In the genomic region with DNA sequence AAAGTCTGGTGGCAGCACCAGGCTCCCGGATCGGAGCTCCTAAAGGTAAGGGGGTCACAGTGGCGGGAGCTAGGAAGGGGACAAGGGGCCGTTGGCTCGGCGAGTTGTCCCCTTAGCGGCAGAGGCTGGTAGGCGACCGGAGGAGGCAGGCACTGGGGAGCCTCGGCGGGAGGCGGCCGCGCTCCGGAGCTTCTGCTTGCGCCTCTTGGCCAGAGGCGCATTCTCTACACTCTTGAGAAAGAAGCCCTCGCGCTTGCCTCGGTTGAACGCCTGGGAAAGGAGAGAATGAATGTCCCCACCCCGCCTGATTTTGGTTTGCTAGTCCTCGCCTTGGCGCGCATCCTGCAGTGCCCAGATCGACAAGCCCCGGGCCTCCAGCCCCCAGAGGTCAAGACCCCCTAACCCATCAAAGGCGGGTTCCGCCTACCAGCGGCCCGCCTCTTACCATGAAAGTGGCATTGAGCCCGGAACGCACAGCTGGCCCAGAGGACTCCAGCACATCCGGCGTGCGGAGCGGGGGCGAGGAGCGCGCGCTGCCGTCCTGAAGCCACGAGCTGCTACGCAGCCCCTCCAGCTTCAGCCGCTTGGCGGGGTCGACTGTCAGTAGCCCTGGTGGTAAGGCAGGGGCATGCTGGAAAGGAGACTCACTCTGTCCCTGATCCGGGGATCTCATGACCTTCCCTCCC, we compare ENCODE assay signal across 8 mouse cellular contexts. TPM values are rescaled to one million over a fixed set of nuclear protein-coding genes. Genes with fewer than 3 reads are reported as not detected.
DNase-seq lines count a peak whose midpoint lies in the region; ATAC-seq and TF ChIP-seq lines count a peak whose summit lies in the region.

No protein-coding gene starts in this region.

- DNase-seq in liver, postnatal 0 days, result no peak
- peak; percentile 70 for DNase-seq in embryonic facial prominence, embryonic 14.5 days (ENCODE audit: low spot score)
- DNase-seq in thymus, postnatal 14 days, result no peak
- no peak for DNase-seq in layer of hippocampus, postnatal 14 days (ENCODE audit: low spot score in 2 of 2)

- no peak overlapping the region for H3K9ac ChIP-seq in liver, embryonic 12.5 days
- H3K9ac ChIP-seq in liver, postnatal 0 days (replicated peaks), result no peak overlapping the region
- no peak overlapping the region; the same call in 1 of the 2 replicates for H3K9ac ChIP-seq in embryonic facial prominence, embryonic 14.5 days (ENCODE audit: low read depth, low read length)
- no peak overlapping the region for H3K9ac ChIP-seq in intestine, embryonic 15.5 days
- peak overlapping the region; percentile 33 for H3K9ac ChIP-seq in neural tube, embryonic 15.5 days (replicated peaks)

- no peak for TF ChIP-seq EP300 in liver, postnatal 0 days (IDR thresholded peaks at IDR 0.05; ENCODE audit: low read depth)

- no peak for ATAC-seq in liver, embryonic 12.5 days
- no peak for ATAC-seq in liver, postnatal 0 days
- ATAC-seq in embryonic facial prominence, embryonic 14.5 days (ENCODE audit: low read depth), result peak; percentile 24; the same call in 1 of the 2 replicates
- no peak for ATAC-seq in intestine, embryonic 15.5 days
- peak; percentile 4; the same call in 1 of the 2 replicates for ATAC-seq in neural tube, embryonic 15.5 days (ENCODE audit: low FRiP score)
- no peak for ATAC-seq in monocyte, adult 5-6 weeks (replicated peaks; ENCODE audit: insufficient number of reproducible peaks, low FRiP score, low TSS enrichment, poor library complexity, severe bottlenecking)

- peak overlapping the region; percentile 34; the same call in 1 of the 2 replicates for H3K4me2 ChIP-seq in liver, embryonic 12.5 days
- no peak overlapping the region for H3K4me2 ChIP-seq in liver, postnatal 0 days (ENCODE audit: low read depth, low read length)
- peak overlapping the region; percentile 46 for H3K4me2 ChIP-seq in embryonic facial prominence, embryonic 14.5 days (ENCODE audit: low read depth, low read length)
- peak overlapping the region; percentile 23 for H3K4me2 ChIP-seq in intestine, embryonic 15.5 days (replicated peaks)
- peak overlapping the region; percentile 70 for H3K4me2 ChIP-seq in neural tube, embryonic 15.5 days

- H3K36me3 ChIP-seq in liver, embryonic 12.5 days, result peaks cover 21% of the 10 kb centered on the region
- H3K36me3 ChIP-seq in liver, postnatal 0 days (replicated peaks; ENCODE audit: insufficient read depth, low read length), result peaks cover 3% of the 10 kb centered on the region
- peaks cover 41% of the 10 kb centered on the region for H3K36me3 ChIP-seq in embryonic facial prominence, embryonic 14.5 days (ENCODE audit: control insufficient read depth, insufficient read depth, low read length)
- peaks cover 14% of the 10 kb centered on the region for H3K36me3 ChIP-seq in intestine, embryonic 15.5 days
- H3K36me3 ChIP-seq in neural tube, embryonic 15.5 days, result peaks cover 11% of the 10 kb centered on the region

- no peak overlapping the region for H3K27ac ChIP-seq in liver, embryonic 12.5 days
- H3K27ac ChIP-seq in liver, postnatal 0 days (ENCODE audit: low read depth), result no peak overlapping the region
- no peak overlapping the region for H3K27ac ChIP-seq in embryonic facial prominence, embryonic 14.5 days (replicated peaks; ENCODE audit: low read depth, low read length)
- no peak overlapping the region for H3K27ac ChIP-seq in intestine, embryonic 15.5 days
- no peak overlapping the region for H3K27ac ChIP-seq in neural tube, embryonic 15.5 days (replicated peaks)

- TF ChIP-seq CTCF in liver, postnatal 0 days (IDR thresholded peaks at IDR 0.05; ENCODE audit: low read depth), result no peak

- H3K4me1 ChIP-seq in liver, embryonic 12.5 days, result peaks cover 42% of the 10 kb centered on the region
- H3K4me1 ChIP-seq in liver, postnatal 0 days (ENCODE audit: insufficient read depth), result no peaks in the 10 kb centered on the region; the same call in 1 of the 2 replicates
- H3K4me1 ChIP-seq in embryonic facial prominence, embryonic 14.5 days (ENCODE audit: control insufficient read depth, insufficient read depth, low read length), result peaks cover 7% of the 10 kb centered on the region; the same call in 1 of the 2 replicates
- H3K4me1 ChIP-seq in intestine, embryonic 15.5 days (replicated peaks), result peaks cover 14% of the 10 kb centered on the region; the same call in 1 of the 2 replicates
- peaks cover 27% of the 10 kb centered on the region for H3K4me1 ChIP-seq in neural tube, embryonic 15.5 days

- H3K9me3 ChIP-seq in liver, embryonic 12.5 days (replicated peaks), result no peaks in the 10 kb centered on the region
- no peaks in the 10 kb centered on the region for H3K9me3 ChIP-seq in liver, postnatal 0 days (ENCODE audit: low read length)
- H3K9me3 ChIP-seq in embryonic facial prominence, embryonic 14.5 days (ENCODE audit: control insufficient read depth, low read length), result no peaks in the 10 kb centered on the region
- H3K9me3 ChIP-seq in intestine, embryonic 15.5 days, result no peaks in the 10 kb centered on the region
- H3K9me3 ChIP-seq in neural tube, embryonic 15.5 days (replicated peaks), result no peaks in the 10 kb centered on the region

- peak overlapping the region; percentile 19; the same call in 1 of the 2 replicates for H3K4me3 ChIP-seq in liver, embryonic 12.5 days
- H3K4me3 ChIP-seq in liver, postnatal 0 days (ENCODE audit: low read depth, low read length), result no peak overlapping the region
- peak overlapping the region; percentile 23 for H3K4me3 ChIP-seq in embryonic facial prominence, embryonic 14.5 days (ENCODE audit: low read depth, low read length)
- peak overlapping the region; percentile 2; the same call in 1 of the 2 replicates for H3K4me3 ChIP-seq in intestine, embryonic 15.5 days (replicated peaks)
- H3K4me3 ChIP-seq in neural tube, embryonic 15.5 days (replicated peaks), result peak overlapping the region; percentile 43

- 11% methylated on average over 48 of the region's 48 CpGs for WGBS in liver, embryonic 12.5 days (ENCODE audit: insufficient replicate concordance)
- WGBS in liver, postnatal 0 days (ENCODE audit: insufficient replicate concordance), result 26% methylated on average over 47 of the region's 48 CpGs
- 14% methylated on average over 31 of the region's 48 CpGs for WGBS in embryonic facial prominence, embryonic 14.5 days
- WGBS in intestine, embryonic 15.5 days, result 20% methylated on average over 48 of the region's 48 CpGs
- WGBS in neural tube, embryonic 15.5 days, result 7% methylated on average over 48 of the region's 48 CpGs

- H3K27me3 ChIP-seq in liver, embryonic 12.5 days (replicated peaks), result peaks cover 63% of the 10 kb centered on the region
- H3K27me3 ChIP-seq in liver, postnatal 0 days (ENCODE audit: insufficient read depth, low read length), result peaks cover 27% of the 10 kb centered on the region
- H3K27me3 ChIP-seq in embryonic facial prominence, embryonic 14.5 days (replicated peaks; ENCODE audit: control insufficient read depth, insufficient read depth, low read length), result peaks cover 53% of the 10 kb centered on the region
- peaks cover 30% of the 10 kb centered on the region for H3K27me3 ChIP-seq in intestine, embryonic 15.5 days (replicated peaks)
- H3K27me3 ChIP-seq in neural tube, embryonic 15.5 days (replicated peaks), result peaks cover 47% of the 10 kb centered on the region

RNA-seq across cellular contexts. Expression of a gene that starts 10.4 kb away (rescaled TPM):
- 8.5 and 8.7 TPM in 2 replicates for polyA plus RNA-seq in liver, embryonic 12.5 days (2016; fragmentation: Nextera tagmentation; extraction: Ambion mirVana)
- 4.2 and 5.2 TPM in 2 replicates for polyA plus RNA-seq in liver, postnatal 0 days (2015; fragmentation: Nextera tagmentation; extraction: Ambion mirVana)
- 27.1 and 27.9 TPM in 2 replicates for polyA plus RNA-seq in embryonic facial prominence, embryonic 14.5 days (2014; fragmentation: Nextera tagmentation; extraction: Ambion mirVana)
- 20.8 and 21.0 TPM in 2 replicates for polyA plus RNA-seq in intestine, embryonic 15.5 days (2015; fragmentation: Nextera tagmentation; extraction: Ambion mirVana)
- 15.7 and 16.2 TPM in 2 replicates for polyA plus RNA-seq in neural tube, embryonic 15.5 days (2015; fragmentation: Nextera tagmentation; extraction: Ambion mirVana)
- total RNA-seq in monocyte, adult 5-6 weeks (2017), result 11.8 to 24.6 TPM (median 20.5 TPM) in 3 replicates
- total RNA-seq in layer of hippocampus, postnatal 14 days (2021), result 10 to 100 TPM; 27.9 to 30.6 TPM

RNA-seq across cellular contexts. Expression of a gene that starts 28.0 kb away (rescaled TPM):
- 2.8 and 3.3 TPM in 2 replicates for polyA plus RNA-seq in liver, embryonic 12.5 days (2016; fragmentation: Nextera tagmentation; extraction: Ambion mirVana)
- 2.6 and 2.8 TPM in 2 replicates for polyA plus RNA-seq in liver, postnatal 0 days (2015; fragmentation: Nextera tagmentation; extraction: Ambion mirVana)
- polyA plus RNA-seq in embryonic facial prominence, embryonic 14.5 days (2014; fragmentation: Nextera tagmentation; extraction: Ambion mirVana), result 1.2 and 1.3 TPM in 2 replicates
- polyA plus RNA-seq in intestine, embryonic 15.5 days (2015; fragmentation: Nextera tagmentation; extraction: Ambion mirVana), result 1.4 and 1.5 TPM in 2 replicates
- 0.92 and 1.8 TPM in 2 replicates for polyA plus RNA-seq in neural tube, embryonic 15.5 days (2015; fragmentation: Nextera tagmentation; extraction: Ambion mirVana)
- 92.9 to 171 TPM (median 102 TPM) in 3 replicates for total RNA-seq in monocyte, adult 5-6 weeks (2017)
- total RNA-seq in layer of hippocampus, postnatal 14 days (2021), result 1 to 10 TPM; 4.1 to 5.8 TPM

Comparison
In these comparisons a context has a peak if more than half of its experiments do, and no peak if none do; other contexts are left out.
1. ATAC-seq: peak in embryonic facial prominence, embryonic 14.5 days (single experiment) and neural tube, embryonic 15.5 days (single experiment); none in liver, embryonic 12.5 days (single experiment), liver, postnatal 0 days (single experiment), intestine, embryonic 15.5 days (single experiment) and monocyte, adult 5-6 weeks (single experiment).